Mouse (Mus musculus) heart, adult 8-10 months (tissue): ENCODE measurements at regions not wholly inside any gene's neighbourhood (a gene's known extent, or its start where the extent isn't known, plus 50 kb on each side); places are given as distances from the start of the nearest gene placed in this dataset.

ENCODE experiments used
- DNase-seq: peaks from one replicate; pipeline ENCODE4 v3.0.0; 2022; ENCODE audit warnings: low spot score

- no peak for DNase-seq
These were observed 142.9 kb upstream of the Dpyd start for GRCm38 (mm10) chr3:118418981-118419380.

- DNase-seq, result no peak
These were observed 140.2 kb upstream of the Dpyd start for GRCm38 (mm10) chr3:118421701-118422100.

GRCm38 (mm10) chr3:118425748-118426147, 136.2 kb upstream of the Dpyd start:
- no peak for DNase-seq

DNA sequence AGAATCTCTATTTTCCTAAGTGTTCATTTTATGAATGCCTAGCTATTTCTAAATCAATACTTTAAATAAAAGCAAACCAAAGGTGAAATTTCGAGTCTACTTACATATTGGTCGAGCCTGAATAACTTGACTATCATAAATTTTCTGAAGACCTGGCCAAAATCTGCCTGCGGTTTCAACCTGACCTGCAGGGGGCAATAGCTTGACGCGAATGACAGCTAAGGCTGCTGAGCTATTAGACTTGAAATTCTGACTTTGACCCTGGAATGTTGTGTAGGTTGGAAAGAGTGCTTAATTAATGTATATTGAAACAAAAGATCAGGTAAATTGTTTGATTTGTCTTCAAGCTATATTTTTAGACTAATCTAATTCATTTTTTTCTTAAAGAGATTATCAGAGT, 133.4 kb upstream of the Dpyd start:
- DNase-seq, result peak; percentile 15

DNA sequence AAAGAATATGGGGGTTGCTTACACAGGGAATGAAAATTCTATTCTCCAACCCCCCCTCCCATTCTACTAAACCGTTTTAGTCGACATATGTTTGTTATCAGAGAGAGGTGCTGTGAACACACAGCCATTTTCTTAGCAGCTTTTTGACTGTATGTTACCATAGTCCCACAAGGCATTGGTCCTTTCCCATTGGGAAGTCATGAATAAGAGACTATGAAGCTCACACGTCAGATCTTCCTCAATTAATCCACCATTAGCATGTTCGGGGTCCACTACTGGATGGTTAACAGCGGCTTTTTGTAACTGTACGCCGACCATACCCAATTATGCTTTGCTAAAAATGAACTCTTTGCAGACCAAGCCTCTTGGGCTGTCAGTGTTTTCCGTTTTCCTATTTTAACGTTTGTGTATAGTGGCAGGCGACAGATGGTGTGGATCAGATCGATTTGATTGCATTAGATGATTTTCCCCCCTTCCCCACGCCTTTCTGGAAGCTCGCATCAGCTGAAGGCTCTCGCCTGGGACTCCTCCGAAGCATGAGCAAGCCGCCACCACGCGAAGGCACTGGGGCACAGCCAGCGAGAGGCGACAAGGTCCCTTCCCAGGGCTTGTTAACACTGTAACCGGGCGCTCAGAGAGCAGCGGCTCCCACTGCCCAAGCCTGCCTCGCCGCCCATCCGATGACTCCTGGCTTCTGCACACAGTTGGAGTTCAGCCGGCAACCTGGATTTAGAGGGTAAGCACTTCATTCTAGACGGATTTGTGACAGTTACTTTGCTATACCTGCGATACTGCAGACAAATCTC, 131.9 kb upstream of the Dpyd start:
- no peak for DNase-seq

DNA sequence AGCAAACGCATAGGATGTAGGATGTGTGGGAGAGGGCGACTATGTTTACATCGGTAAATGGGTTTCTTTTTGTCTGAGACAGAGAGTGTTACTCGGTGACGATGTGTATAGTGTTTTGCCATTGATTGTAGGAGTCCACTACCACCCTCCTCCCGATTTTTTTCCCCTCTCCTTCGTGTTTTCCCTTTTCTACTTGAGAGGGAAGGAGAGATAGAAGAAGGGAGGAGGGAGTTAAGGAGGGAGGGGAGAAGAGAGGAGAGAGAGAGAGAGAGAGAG, 131.4 kb upstream of the Dpyd start:
- DNase-seq, result no peak

- DNase-seq, result peak; percentile 7
These were observed 130.8 kb upstream of the Dpyd start for GRCm38 (mm10) chr3:118431031-118431723.

DNA sequence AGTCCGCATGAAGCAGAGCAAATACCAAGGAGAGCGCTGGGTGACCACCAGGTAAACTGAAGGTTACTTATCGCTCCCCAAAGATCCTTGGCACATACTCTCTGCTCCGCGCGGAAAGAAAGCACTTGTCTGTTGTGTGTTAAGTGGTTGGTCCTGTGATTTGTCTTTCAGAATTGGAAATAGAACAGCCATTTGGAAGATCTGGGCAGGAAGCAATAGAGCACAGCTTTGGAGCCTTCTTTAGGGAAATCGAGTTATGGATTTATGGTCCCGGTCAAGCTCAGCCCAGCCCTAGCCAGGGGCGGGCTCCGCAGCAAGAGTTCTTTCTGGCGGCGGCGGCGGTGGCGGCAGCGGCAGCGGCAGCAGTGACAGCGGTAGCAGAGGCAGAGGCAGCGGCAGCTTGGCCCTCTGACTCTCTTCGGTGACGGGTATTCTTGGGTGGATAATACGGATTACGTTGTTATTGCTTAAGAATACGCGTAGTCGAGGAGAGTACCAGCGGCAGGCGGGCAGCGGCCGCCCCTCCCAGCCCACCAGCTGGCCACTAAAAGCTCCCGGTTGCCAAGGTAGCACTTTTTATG, 128.4 kb upstream of the Dpyd start:
- no peak for DNase-seq

- no peak for DNase-seq
These were observed 127.6 kb upstream of the Dpyd start for GRCm38 (mm10) chr3:118434311-118434710.

- no peak for DNase-seq
These were observed 127.1 kb upstream of the Dpyd start for GRCm38 (mm10) chr3:118434847-118435246.

DNA sequence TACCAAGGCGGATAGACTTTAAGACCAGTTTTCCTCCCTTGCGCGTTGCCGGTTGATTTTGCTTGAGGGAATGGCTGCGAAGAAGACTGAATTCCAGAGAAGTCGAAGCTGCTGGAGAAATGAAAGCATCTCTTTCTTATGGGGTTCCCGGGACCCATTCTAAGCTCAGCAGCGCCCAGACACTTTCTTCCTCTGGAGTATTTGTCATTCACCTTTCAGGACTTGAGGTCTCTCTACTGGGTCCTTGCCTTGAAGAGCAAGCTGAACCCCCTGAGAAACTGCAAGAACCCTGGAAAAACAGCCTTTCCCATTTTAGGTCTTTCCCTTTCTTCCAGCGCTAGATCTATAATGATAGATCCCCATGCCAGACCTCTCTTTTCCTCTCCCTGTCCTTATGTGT, 126.7 kb upstream of the Dpyd start:
- DNase-seq, result no peak

DNA sequence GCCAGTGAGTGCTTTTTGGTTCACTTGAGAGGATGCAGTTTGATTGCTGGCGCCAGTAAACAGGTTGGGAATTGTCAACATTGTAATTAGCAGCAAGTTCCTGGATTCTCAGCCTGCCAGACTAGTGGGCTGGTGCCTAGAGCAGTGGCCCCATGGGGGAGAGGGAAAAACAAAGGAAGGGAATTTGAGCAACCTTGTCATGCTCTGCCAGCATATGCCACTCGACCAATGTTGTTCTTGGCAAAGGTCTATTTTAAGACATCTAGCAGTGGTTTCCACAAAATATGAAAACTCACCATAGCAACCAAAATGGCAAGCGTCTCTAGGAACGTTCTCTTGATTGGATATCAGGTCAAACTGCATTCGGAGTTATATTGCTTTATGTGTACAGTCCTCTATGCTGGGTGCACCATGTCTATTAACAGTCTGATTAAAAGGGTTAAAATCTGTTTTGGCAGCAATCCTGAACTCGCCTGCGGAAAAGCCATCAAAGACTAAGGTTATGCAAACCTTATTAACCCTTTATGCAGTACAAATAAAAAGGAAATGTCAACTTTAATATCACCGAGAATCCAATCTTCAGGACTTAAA, 118.1 kb upstream of the Dpyd start:
- no peak for DNase-seq

- no peak for DNase-seq
These were observed 116.6 kb upstream of the Dpyd start for GRCm38 (mm10) chr3:118445360-118445759.

DNA sequence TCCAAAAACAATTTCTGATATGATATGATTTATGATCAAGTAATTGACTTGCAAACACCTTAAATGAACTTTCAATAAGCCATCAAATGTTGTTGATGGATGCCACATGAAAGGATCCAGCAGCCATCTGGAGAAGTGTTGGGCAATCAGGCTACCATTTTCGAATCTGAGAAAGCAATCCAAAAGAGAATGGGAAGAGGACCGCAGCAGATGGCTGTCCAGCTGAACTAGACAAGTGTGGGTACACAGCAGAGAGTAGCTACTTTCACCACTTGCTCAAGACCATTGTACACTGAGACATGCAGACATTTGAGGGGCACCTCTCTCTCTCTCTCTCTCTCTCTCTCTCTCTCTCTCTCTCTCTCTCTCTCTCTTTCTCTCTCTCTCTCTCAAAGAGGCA, 102.3 kb upstream of the Dpyd start:
- DNase-seq, result no peak

DNA sequence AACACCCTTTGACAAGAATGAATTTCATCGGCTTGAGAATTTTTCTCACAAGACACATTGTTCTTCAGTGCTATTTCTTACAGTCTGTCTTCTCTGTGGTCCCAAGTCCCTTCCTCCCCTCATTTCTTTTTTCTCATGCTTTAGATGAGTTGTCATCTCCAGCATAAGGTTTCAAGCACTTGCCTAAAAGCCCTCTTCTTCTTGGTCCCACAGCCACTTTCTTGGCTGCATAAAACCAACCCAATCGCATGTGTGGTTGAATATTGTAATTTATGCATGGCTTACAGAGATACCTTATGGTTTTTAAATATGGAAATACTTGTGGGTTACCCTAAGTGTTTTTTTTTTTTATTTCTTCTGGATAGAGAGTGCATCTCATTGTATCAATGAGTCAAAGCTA, 96.3 kb upstream of the Dpyd start:
- DNase-seq, result no peak

GRCm38 (mm10) chr3:118472215-118472799, 89.6 kb upstream of the Dpyd start:
- no peak for DNase-seq

- no peak for DNase-seq
These were observed 83.9 kb upstream of the Dpyd start for GRCm38 (mm10) chr3:118478065-118478464.

- no peak for DNase-seq
These were observed 81.2 kb upstream of the Dpyd start for GRCm38 (mm10) chr3:118480515-118481248.

DNA sequence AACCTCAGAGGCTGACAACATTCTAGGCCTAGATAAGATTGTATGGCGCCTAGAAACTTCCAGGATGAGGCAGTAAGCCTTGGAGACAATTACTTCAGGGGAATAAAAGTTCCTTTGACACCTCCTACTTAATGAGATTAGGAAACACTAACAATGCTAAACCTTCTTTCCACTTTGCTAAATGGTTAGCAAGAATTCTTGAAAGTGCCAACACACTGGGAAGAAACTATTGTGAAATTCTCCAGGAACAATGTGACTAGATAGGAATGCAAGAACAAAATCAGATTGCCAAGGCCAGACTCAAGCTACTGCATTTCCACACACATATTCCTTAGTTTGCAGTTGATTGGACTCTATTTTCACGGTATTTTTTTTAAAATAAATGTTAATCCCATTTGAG, 76.0 kb upstream of the Dpyd start:
- DNase-seq, result no peak

DNA sequence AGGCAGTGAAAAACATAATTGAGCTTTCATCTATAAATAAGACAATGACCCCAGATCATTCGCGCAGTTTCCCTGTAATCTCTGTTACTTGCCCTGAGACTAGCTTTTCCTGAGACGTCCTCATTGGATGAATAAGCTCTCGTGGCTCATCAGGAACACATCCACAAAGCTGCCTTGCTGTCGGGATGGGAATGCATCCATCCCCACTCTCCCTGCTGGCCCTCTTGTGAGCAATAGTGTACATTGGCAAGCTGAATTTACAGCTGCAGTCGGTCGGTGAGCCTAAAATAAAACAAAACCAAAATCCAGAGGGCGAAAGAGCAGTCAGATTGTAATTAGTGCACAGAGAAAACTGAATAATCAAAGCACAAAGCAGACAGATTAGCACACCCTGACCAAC, 74.5 kb upstream of the Dpyd start:
- no peak for DNase-seq

DNA sequence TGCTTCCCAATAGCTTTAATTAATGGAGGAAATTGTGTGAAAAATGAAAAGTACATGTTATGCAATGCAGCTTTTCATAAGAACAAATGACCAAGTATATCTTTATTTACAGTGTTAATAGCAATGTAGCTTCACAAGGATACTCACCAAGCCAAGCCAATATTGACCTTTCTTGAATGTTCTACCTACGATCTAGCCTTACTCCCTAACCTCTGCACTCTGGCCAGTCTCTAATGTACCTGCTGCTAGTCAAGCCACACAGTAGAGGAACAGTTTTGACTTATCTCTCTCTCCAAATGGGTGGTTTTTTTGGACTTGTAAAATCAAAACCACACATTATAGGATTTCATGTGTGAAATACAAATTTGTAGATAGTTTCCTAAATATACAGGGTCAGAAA, 70.8 kb upstream of the Dpyd start:
- no peak for DNase-seq

- DNase-seq, result no peak
These were observed 70.1 kb upstream of the Dpyd start for GRCm38 (mm10) chr3:118491871-118492270.
